Mouse (Mus musculus): ENCODE data around the gene Dctn1.

Gene Dctn1

DNA sequence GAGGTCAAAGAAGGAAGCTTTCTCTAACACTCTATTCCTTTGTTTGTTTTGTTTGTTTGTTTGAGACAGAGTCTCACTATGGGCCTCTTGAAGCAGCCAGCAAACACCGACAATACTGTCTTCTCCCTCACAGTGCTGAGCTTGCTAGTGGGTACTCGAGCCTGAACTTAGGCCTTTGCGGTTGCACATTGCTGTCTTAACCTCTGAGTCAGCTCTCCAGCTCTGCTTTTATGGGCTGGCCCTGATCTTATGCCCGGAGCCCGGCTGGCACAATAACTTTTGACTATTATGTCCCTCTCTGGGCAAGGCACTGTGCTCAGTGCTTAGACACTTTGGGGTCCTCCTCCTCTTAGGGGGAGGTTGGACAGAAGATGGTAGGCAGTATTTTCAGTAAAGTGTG, 4.2 kb downstream of the Dctn1 start:
- no peak for DNase-seq (ENCODE audit: low spot score in 2 of 2)

DNA sequence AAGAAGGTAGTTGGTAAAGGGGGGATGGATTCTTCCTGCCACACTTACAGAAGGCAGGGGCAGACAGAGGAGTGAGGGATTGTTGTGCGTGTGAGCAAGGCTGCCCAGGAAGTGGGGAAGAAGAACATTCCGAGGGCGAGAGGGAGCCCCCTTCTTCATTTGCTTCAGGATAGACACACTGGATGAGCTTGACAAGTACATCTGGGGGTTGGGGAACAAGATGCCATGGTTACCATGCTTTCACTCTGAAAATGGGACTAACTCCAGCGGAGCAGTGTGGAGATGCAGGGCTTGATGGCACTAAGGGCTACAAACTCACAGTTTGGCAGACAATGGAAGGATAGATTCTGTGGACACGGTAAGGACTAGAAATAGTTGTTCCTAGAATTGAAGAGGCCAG, 5.3 kb downstream of the Dctn1 start:
- DNase-seq (ENCODE audit: low spot score in 2 of 2), result no peak

DNA sequence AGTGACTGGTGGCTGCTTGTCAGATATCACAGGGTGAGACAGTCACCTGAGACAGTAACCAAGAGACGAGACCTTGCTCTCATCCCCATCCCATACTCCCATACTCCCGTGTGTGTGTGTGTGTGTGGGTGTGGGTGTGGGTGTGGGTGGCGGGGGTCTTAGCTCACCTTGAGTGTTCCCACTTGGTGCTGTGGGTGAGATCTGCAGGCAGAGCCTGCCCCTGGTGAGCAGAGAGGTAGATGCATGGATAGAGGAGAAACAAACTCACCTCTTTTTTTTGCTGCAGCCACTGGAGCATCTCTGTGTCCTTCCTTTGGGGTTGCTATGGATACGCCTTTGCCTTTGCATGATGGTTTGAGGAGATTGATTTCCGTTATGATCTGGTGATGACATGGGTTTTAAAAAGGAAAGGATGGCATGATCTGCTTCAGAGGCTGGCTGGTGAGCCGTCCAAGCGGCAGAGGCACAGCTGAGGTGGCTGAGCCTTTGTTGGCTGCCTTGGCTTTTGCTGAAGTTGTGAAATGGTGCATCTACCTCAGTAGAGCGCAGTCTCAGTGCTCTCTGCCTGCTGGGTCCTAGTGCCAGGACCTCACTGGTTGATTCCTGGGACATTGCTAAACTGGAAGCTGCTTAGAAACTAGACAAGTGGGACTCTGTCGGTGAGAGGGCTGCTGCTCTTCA, 6.7 kb downstream of the Dctn1 start:
- DNase-seq (ENCODE audit: low spot score in 2 of 2), result no peak

DNA sequence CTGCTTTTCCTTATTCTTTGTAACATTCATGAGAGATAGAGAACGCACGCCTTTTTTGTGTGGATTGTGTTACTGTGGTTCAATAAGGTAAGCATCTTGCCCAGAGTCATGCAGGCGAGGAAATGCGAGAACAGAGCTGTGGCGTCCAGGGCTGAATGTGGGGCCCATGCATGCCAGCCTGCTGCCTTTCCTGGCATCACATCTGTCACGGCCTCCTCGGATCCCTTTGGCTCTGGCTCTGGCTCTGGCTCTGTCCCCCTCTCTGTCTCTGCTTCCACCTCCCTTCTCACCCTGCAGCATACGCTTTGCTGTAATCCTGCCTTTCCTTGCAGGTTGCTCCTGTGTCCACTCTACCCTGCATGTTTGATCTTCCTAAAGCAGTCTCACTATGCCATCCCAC, 10.3 kb downstream of the Dctn1 start:
- DNase-seq (ENCODE audit: low spot score in 2 of 2), result no peak

DNA sequence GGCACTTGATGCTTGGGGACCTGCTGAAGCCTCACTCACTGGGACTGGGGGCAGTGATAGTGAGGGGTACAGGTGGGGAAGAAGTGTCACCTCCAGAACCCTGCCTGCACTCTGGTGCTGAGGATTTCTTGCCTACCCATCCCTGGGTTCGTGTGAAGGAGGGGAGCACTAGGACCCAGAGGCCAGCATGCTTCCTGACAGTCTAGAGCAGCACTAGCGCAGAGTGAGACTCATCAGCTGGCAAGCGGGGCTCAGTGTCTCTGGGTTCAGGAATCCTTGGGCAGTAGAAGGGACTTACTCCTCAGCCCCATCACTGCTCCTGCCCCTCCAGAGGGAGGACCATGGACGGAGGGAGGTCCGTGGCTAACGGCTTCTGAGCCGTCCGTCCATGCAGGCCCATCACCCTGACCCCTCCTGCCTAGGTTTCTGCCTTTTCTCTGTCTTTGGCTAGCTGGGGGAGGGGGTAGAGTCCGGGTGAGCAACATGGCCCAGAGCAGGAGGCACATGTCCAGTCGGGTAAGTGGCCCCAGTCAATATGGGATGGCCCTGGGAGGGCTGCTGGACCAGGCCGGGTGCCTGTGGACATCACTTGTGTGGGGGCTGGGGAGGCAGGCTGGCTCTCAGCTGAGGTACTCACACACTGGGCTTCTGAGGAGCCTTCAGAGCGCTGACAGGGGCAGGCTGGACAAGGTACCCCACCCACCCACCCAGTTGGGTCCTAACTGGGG, 13.8 kb downstream of the Dctn1 start:
- no peak for DNase-seq (ENCODE audit: low spot score in 2 of 2)

DNA sequence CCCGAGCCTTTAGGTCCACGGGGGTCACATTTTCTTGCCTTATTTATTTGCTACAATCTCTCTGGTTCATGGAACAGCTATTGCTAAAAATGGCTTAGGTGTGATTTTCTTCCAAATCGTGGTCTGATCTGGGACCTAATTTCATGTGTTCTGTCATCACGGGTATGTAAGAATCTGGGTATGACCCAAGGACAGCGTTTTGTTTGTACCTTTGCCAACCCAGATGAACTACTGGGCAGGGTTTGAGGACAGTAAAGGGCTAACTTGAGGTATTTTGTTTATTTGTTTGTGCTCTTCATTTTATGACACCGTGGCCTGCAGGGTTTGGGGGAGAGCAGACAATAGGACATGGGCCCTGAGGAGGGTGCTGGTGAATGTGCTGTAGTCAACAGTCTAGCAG, 14.9 kb downstream of the Dctn1 start:
- no peak for DNase-seq (ENCODE audit: low spot score in 2 of 2)

GRCm38 (mm10) chr6:83184858-83185435, 19.2 kb downstream of the Dctn1 start:
- DNase-seq (ENCODE audit: low spot score in 2 of 2), result no peak

DNA sequence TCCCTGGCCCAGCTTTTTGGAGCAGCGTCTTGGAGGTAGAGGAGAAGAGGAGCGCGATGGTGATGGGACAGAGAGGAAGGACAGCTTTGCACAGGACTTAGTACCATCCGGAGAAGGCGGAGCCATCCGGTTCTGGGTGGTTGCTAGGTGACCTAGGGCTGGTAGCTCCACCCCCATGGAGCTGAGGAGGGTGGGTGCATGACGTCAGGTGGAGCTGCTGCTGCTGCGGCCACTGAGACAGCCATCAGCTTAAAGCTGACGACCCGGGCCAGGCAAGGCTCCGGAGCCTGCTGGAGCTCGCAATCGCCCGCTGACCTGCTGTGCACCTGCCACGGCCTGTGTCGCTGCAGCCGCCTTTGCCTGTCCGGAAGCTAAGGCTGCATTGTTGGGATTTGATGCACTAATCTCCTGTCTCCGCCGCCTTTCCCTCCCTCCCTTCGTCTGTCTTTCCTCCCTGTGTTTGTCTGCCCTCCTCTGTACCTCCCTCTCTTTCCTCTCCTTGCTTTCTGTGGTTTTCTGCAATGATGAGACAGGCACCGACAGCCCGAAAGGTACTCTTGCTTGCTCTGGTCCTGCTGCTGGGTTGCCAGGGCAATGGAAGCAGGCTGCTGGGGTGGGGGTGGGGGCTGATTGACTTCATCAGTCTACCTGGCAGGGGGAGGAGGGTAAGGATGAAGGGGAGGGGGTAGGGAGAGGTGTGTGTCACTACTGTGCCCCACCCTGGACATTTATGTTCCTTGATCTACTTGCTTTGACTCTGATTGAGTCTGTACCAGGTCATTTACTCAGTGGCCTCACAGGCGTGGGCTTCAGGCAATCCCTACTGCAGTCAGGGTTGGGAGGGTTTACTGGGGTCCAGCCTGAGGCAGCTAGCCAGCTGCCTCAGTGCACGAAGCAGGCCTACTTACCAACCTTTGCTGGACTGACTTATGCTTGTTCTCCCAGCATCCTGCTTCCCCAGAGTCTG, 20.5 kb downstream of the Dctn1 start:
- peak; percentile 40 to 43 for DNase-seq (ENCODE audit: low spot score in 2 of 2)

GRCm38 (mm10) chr6:83186946-83187345, 21.2 kb downstream of the Dctn1 start:
- no peak for DNase-seq (ENCODE audit: low spot score in 2 of 2)

- DNase-seq (ENCODE audit: low spot score in 2 of 2), result no peak
These were observed 27.9 kb downstream of the Dctn1 start for GRCm38 (mm10) chr6:83193571-83193970.

GRCm38 (mm10) chr6:83197345-83198004, 31.8 kb downstream of the Dctn1 start:
- no peak for DNase-seq (ENCODE audit: low spot score in 2 of 2)

DNA sequence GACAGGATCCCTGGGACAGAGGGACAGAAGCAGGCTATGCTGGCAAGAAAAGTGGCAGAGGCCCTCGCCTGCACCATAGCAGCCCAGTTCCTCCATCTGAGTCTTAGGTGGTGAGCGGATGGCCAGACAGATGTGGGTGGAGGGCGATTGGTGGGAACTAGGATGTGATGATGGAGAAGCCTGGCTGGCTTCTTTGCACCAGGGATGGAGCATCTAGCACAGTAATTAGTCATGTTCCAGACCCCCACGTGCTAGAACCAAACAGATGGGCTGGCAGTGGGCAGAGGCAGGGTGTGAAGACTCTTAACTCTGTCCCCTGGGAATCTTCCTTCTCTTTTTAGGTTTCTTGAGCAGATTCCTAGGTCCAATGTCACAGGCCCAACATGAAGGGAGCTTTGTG, 37.6 kb downstream of the Dctn1 start:
- no peak for DNase-seq (ENCODE audit: low spot score in 2 of 2)

- DNase-seq (ENCODE audit: low spot score in 2 of 2), result no peak
These were observed 40.1 kb downstream of the Dctn1 start for GRCm38 (mm10) chr6:83205851-83206250.

DNA sequence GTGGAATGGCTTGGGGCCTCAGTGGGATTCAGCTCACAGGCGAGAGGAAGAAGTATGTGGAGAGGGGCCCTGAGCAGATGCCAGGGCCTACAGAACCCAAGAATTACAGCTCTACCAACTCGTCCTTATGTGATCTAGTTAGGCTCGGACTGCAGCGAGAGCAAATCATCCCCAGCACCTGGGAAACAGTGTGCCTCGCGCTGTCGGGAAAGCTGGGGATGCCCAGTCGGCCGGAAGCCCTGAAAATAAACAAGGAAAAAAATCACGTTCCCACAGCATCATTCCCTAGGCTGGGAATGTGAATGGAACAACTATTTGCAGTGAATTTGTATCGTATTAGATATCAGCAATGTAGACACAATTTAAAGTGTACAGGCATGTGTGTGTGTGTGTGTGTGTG, 40.6 kb downstream of the Dctn1 start:
- DNase-seq (ENCODE audit: low spot score in 2 of 2), result no peak

DNA sequence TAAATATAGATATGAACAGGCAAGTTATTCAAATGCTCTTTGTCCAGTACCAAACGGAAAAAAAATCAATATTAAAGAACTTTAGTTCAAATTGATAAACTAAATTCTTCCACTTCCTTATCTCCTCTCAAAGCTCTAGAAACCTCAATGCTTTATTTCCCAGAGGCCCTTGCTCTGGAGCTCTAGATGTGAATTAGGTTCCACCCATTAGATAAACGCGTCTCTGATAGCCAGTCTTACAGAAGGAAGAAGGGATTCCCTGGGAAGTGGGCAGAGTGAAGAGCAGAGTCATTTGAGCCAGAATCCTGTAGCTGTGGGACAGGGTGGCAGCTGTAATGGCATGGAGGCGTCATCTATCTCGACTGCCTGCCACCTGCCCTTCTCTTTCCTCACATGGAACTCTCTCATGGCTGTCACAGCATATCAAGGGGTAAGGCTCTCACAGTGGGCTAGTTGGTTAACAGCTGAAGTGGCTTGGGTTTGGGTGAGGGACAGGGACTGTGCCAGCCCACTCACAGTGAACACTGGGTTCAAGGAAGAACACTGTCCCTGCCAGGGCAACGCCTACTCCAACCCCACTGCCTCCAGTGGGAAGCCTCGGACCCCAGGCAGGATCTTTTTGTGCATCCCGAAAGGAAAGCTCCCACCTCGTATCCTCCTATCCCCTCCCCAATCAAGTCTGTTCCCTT, 41.8 kb downstream of the Dctn1 start:
- no peak for DNase-seq (ENCODE audit: low spot score in 2 of 2)

- no peak for DNase-seq (ENCODE audit: low spot score in 2 of 2)
These were observed 42.3 kb downstream of the Dctn1 start for GRCm38 (mm10) chr6:83208050-83208400.

DNA sequence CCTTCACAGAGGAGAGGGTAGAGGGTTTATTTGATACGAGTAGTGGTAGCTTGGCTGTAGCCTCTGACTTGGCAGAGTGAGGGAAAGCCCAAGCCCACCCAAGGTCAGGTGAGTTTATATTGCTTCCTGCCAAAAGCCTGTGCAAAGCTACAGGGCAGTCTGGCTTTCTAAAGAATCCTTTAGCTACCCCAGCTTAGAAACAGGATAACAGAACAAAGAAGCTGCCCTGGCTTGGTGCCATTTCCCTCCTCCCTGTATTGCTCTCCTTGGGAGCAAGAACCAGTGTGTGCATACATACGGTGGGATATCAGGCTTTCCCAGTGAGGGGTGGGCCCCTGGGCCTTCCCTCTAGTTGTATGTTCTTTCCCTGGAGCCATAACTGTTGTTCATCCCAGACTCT, 44.8 kb downstream of the Dctn1 start:
- no peak for DNase-seq (ENCODE audit: low spot score in 2 of 2)

- DNase-seq (ENCODE audit: low spot score in 2 of 2), result no peak
These were observed 45.8 kb downstream of the Dctn1 start for GRCm38 (mm10) chr6:83211526-83211925.

DNA sequence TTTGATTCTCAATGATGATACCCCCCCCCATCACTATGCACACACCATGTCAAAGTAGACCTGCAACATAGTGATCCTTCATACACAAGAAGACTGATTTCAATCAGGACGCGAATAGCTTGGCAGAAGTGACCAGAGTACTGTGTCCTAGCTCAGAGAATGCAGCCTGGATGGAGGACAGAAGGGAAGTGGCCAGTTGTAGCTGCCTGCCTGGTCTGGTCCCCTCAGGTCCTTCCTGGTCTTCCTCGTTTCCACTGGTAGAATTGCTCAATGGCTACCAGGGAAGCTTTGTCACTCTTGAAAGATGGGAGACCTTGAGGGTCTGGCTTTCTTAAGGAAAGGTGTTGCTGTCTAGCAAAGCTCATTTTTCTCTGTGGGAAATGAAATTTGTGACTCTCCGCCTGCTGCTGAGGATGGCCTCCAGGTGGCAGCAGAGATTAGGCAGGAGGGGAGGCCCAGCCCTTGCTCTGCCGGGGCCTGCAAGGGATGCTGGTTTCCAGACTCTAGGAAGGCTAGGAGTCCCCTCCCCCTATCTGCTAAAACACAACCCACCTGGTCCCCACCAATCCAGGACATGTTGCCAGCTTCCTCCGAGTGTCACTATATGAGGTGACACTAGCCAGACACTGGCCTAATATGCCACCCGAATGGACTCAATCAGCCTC, 49.4 kb downstream of the Dctn1 start:
- DNase-seq (ENCODE audit: low spot score in 2 of 2), result peak in 1 of 2 experiments; percentile 37

DNA sequence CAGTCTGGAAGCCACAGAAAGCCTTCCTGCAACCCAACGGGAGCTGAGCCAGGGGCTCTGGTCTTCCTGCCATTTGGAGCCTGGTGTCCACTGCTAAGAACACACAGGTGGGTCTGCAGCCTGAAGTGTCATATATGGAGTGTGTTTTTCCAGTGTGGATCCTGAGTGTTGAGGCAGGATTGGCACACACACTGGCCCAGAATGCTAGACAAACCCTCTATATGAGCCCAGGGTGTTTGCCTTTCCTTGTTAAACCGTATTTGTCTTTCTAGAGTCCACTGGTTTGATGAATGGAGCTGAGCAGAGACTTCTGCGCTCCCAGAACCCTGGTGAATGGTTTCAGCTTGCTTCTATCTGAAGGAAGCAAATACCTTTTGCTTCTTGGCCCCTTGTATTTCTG, 54.1 kb downstream of the Dctn1 start, which contains the start of gene Slc4a5:
TSS of gene Slc4a5 (plus strand) at position 15 of the 400 bp plus-strand sequence.
- DNase-seq (ENCODE audit: low spot score in 2 of 2), result no peak

Data from heart, adult 9 months (tissue).